Mouse (Mus musculus) layer of hippocampus, adult 18-20 months (tissue): ENCODE measurements around the gene 9430038I01Rik. TPM values are rescaled to one million over a fixed set of nuclear protein-coding genes. Genes with fewer than 3 reads are reported as not detected.

Experiments
- DNase-seq, 2 experiments: peaks; one replicate each; pipeline ENCODE4 v3.0.0; 2022; ENCODE audit warnings: low spot score in 2 of 2
- total RNA-seq, 2 experiments: library from RNA; stranded (reverse); gene quantifications; 2 replicates each; pipeline ENCODE4 v1.2.3; 2021

Gene 9430038I01Rik
- total RNA-seq, 2 experiments from 2014 or later, result 2.9 to 3.4 TPM

- DNase-seq, result no peak
These were observed 40.4 kb downstream of the 9430038I01Rik start for GRCm38 (mm10) chr7:137370175-137370574.

- DNase-seq, result no peak
These were observed 43.8 kb downstream of the 9430038I01Rik start for GRCm38 (mm10) chr7:137366736-137367135.

DNA sequence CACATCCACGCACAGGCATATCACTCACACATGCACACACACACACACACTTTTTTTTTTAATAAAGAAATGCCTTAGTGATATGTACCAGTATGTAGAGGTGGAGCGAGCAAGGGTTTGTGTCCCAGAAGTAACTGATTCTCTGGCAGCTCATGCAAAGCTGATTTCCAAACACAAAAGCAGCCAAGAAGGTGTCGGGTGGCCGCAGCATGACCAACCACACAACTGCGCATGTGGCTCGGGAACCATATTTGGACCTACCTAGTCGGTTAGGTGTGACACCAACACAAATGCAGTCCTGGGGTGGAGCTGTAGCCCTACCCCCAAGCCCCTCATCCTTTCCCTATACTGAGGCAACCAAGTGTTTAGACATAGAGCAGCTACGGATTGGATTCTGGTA lies 45.5 kb downstream of the 9430038I01Rik start:
- DNase-seq, result no peak

- DNase-seq, result no peak
These were observed 46.0 kb downstream of the 9430038I01Rik start for GRCm38 (mm10) chr7:137364571-137364970.

GRCm38 (mm10) chr7:137346860-137347259 lies 63.7 kb downstream of the 9430038I01Rik start:
- no peak for DNase-seq

- DNase-seq, result no peak
These were observed 64.5 kb downstream of the 9430038I01Rik start for GRCm38 (mm10) chr7:137346068-137346467.

GRCm38 (mm10) chr7:137333951-137334350 lies 76.6 kb downstream of the 9430038I01Rik start:
- DNase-seq, result no peak

Other genes starting within 250 kb of the 9430038I01Rik start
- gene Ebf3, start 96.3 kb downstream of the 9430038I01Rik start, total RNA-seq, result under 1 TPM; 0.47 to 0.68 TPM
- gene Glrx3, start 26.9 kb upstream of the 9430038I01Rik start, total RNA-seq, result 10 to 100 TPM; 93.1 to 98.4 TPM